Mouse (Mus musculus): ENCODE measurements around the gene Vsx2. TPM values are rescaled to one million over a fixed set of nuclear protein-coding genes. Genes with fewer than 3 reads are reported as not detected.

Vsx2 gene
- polyA plus RNA-seq, 1 experiment from 2014 or later = 7.4 TPM

- H3K4me3 ChIP-seq (ENCODE audit: low read depth, low read length) = no peak overlapping the region
- H3K27me3 ChIP-seq (ENCODE audit: control insufficient read depth, insufficient read depth, low read length) = peaks cover 70% of the 10 kb centered on the region
- ATAC-seq (ENCODE audit: insufficient read depth, low FRiP score, low TSS enrichment) = no peak
- WGBS = 2% methylated on average over 34 of the region's 34 CpGs
- no peak overlapping the region for H3K27ac ChIP-seq (ENCODE audit: low read depth, low read length)
- DNase-seq (ENCODE audit: low spot score) = peak; percentile 51
- H3K4me1 ChIP-seq (ENCODE audit: control insufficient read depth, insufficient read depth, low read length) = no peaks in the 10 kb centered on the region
- H3K36me3 ChIP-seq (ENCODE audit: control insufficient read depth, insufficient read depth, low read length) = no peaks in the 10 kb centered on the region
- no peaks in the 10 kb centered on the region for H3K9me3 ChIP-seq (ENCODE audit: control insufficient read depth, low read length)
- H3K4me2 ChIP-seq (ENCODE audit: low read depth) = no peak overlapping the region
- no peak overlapping the region; the same call in 1 of the 2 replicates for H3K9ac ChIP-seq (ENCODE audit: low read length)
Observed at GRCm38 (mm10) chr12:84570694-84571415, 1.3 kb downstream of the Vsx2 start.

GRCm38 (mm10) chr12:84571466-84572340 is 2.1 kb downstream of the Vsx2 start:
- Histone ChIP-seq H3K4me3 (ENCODE audit: low read depth, low read length) (peak overlapping the region; percentile 12; the same call in 1 of the 2 replicates), H3K27ac (ENCODE audit: low read depth, low read length) (no peak overlapping the region), H3K9me3 (ENCODE audit: control insufficient read depth, low read length) (no peaks in the 10 kb centered on the region), H3K27me3 (ENCODE audit: control insufficient read depth, insufficient read depth, low read length) (peaks cover 71% of the 10 kb centered on the region), H3K4me1 (ENCODE audit: control insufficient read depth, insufficient read depth, low read length) (no peaks in the 10 kb centered on the region), H3K36me3 (ENCODE audit: control insufficient read depth, insufficient read depth, low read length) (no peaks in the 10 kb centered on the region), H3K9ac (ENCODE audit: low read length) (peak overlapping the region; percentile 2; the same call in 1 of the 2 replicates), H3K4me2 (ENCODE audit: low read depth) (no peak overlapping the region)
- WGBS = 1% methylated on average over 43 of the region's 43 CpGs
- DNase-seq (ENCODE audit: low spot score) = peak; percentile 56
- ATAC-seq (ENCODE audit: insufficient read depth, low FRiP score, low TSS enrichment) = no peak

GRCm38 (mm10) chr12:84572341-84572720 is 2.8 kb downstream of the Vsx2 start:
- Histone ChIP-seq H3K9me3 (ENCODE audit: control insufficient read depth, low read length) (no peaks in the 10 kb centered on the region), H3K9ac (ENCODE audit: low read length) (no peak overlapping the region), H3K27me3 (ENCODE audit: control insufficient read depth, insufficient read depth, low read length) (peaks cover 71% of the 10 kb centered on the region), H3K4me3 (ENCODE audit: low read depth, low read length) (no peak overlapping the region), H3K36me3 (ENCODE audit: control insufficient read depth, insufficient read depth, low read length) (no peaks in the 10 kb centered on the region), H3K4me1 (ENCODE audit: control insufficient read depth, insufficient read depth, low read length) (no peaks in the 10 kb centered on the region), H3K27ac (ENCODE audit: low read depth, low read length) (no peak overlapping the region), H3K4me2 (ENCODE audit: low read depth) (no peak overlapping the region)
- 4% methylated on average over 7 of the region's 7 CpGs for WGBS
- ATAC-seq (ENCODE audit: insufficient read depth, low FRiP score, low TSS enrichment) (no peak), DNase-seq (ENCODE audit: low spot score) (no peak)

- Histone ChIP-seq H3K4me1 (ENCODE audit: control insufficient read depth, insufficient read depth, low read length) (no peaks in the 10 kb centered on the region), H3K9ac (ENCODE audit: low read length) (no peak overlapping the region), H3K36me3 (ENCODE audit: control insufficient read depth, insufficient read depth, low read length) (no peaks in the 10 kb centered on the region), H3K4me3 (ENCODE audit: low read depth, low read length) (no peak overlapping the region), H3K27ac (ENCODE audit: low read depth, low read length) (no peak overlapping the region), H3K9me3 (ENCODE audit: control insufficient read depth, low read length) (no peaks in the 10 kb centered on the region), H3K27me3 (ENCODE audit: control insufficient read depth, insufficient read depth, low read length) (peaks cover 64% of the 10 kb centered on the region), H3K4me2 (ENCODE audit: low read depth) (no peak overlapping the region)
- DNase-seq (ENCODE audit: low spot score) (no peak), ATAC-seq (ENCODE audit: insufficient read depth, low FRiP score, low TSS enrichment) (no peak)
- WGBS = 12% methylated on average over 7 of the region's 7 CpGs
Observed at GRCm38 (mm10) chr12:84573094-84573493, 3.5 kb downstream of the Vsx2 start.

- H3K27ac ChIP-seq (ENCODE audit: low read depth, low read length) = no peak overlapping the region
- no peaks in the 10 kb centered on the region for H3K36me3 ChIP-seq (ENCODE audit: control insufficient read depth, insufficient read depth, low read length)
- H3K9me3 ChIP-seq (ENCODE audit: control insufficient read depth, low read length) = no peaks in the 10 kb centered on the region
- 79% methylated on average over 11 of the region's 11 CpGs for WGBS
- no peak overlapping the region for H3K9ac ChIP-seq (ENCODE audit: low read length)
- H3K4me2 ChIP-seq (ENCODE audit: low read depth) = no peak overlapping the region
- H3K27me3 ChIP-seq (ENCODE audit: control insufficient read depth, insufficient read depth, low read length) = peaks cover 16% of the 10 kb centered on the region
- ATAC-seq (ENCODE audit: insufficient read depth, low FRiP score, low TSS enrichment) = no peak
- H3K4me3 ChIP-seq (ENCODE audit: low read depth, low read length) = no peak overlapping the region
- no peak for DNase-seq (ENCODE audit: low spot score)
- no peaks in the 10 kb centered on the region for H3K4me1 ChIP-seq (ENCODE audit: control insufficient read depth, insufficient read depth, low read length)
Observed at GRCm38 (mm10) chr12:84577768-84578439, 8.3 kb downstream of the Vsx2 start.

- H3K4me2 ChIP-seq (ENCODE audit: low read depth) = no peak overlapping the region
- no peaks in the 10 kb centered on the region for H3K36me3 ChIP-seq (ENCODE audit: control insufficient read depth, insufficient read depth, low read length)
- H3K9ac ChIP-seq (ENCODE audit: low read length) = no peak overlapping the region
- DNase-seq (ENCODE audit: low spot score) = no peak
- no peaks in the 10 kb centered on the region for H3K9me3 ChIP-seq (ENCODE audit: control insufficient read depth, low read length)
- no peaks in the 10 kb centered on the region for H3K4me1 ChIP-seq (ENCODE audit: control insufficient read depth, insufficient read depth, low read length)
- no peak overlapping the region for H3K27ac ChIP-seq (ENCODE audit: low read depth, low read length)
- H3K27me3 ChIP-seq (ENCODE audit: control insufficient read depth, insufficient read depth, low read length) = peaks cover 11% of the 10 kb centered on the region
- no peak overlapping the region for H3K4me3 ChIP-seq (ENCODE audit: low read depth, low read length)
- ATAC-seq (ENCODE audit: insufficient read depth, low FRiP score, low TSS enrichment) = no peak
- WGBS = 45% methylated on average over 5 of the region's 5 CpGs
Observed at GRCm38 (mm10) chr12:84578440-84578770, 8.8 kb downstream of the Vsx2 start.

- Histone ChIP-seq H3K4me3 (ENCODE audit: low read depth, low read length) (no peak overlapping the region), H3K27ac (ENCODE audit: low read depth, low read length) (no peak overlapping the region), H3K27me3 (ENCODE audit: control insufficient read depth, insufficient read depth, low read length) (peaks cover under 1% of the 10 kb centered on the region; the same call in 1 of the 2 replicates), H3K4me1 (ENCODE audit: control insufficient read depth, insufficient read depth, low read length) (no peaks in the 10 kb centered on the region), H3K36me3 (ENCODE audit: control insufficient read depth, insufficient read depth, low read length) (no peaks in the 10 kb centered on the region), H3K9me3 (ENCODE audit: control insufficient read depth, low read length) (no peaks in the 10 kb centered on the region), H3K4me2 (ENCODE audit: low read depth) (no peak overlapping the region), H3K9ac (ENCODE audit: low read length) (no peak overlapping the region)
- no peak for ATAC-seq (ENCODE audit: insufficient read depth, low FRiP score, low TSS enrichment)
- no peak for DNase-seq (ENCODE audit: low spot score)
- 94% methylated on average over 2 of the region's 2 CpGs for WGBS
Observed at GRCm38 (mm10) chr12:84581285-84581684, 11.7 kb downstream of the Vsx2 start.

- H3K4me3 ChIP-seq (ENCODE audit: low read depth, low read length) = peak overlapping the region; percentile 44
- ATAC-seq (ENCODE audit: insufficient read depth, low FRiP score, low TSS enrichment) (peak; percentile 58), DNase-seq (ENCODE audit: low spot score) (peak; percentile 95)
- peak overlapping the region; percentile 54 for H3K9ac ChIP-seq (ENCODE audit: low read length)
- H3K36me3 ChIP-seq (ENCODE audit: control insufficient read depth, insufficient read depth, low read length) = no peaks in the 10 kb centered on the region
- no peaks in the 10 kb centered on the region for H3K9me3 ChIP-seq (ENCODE audit: control insufficient read depth, low read length)
- H3K27ac ChIP-seq (ENCODE audit: low read depth, low read length) = no peak overlapping the region
- no peaks in the 10 kb centered on the region; the same call in 1 of the 2 replicates for H3K4me1 ChIP-seq (ENCODE audit: control insufficient read depth, insufficient read depth, low read length)
- H3K27me3 ChIP-seq (ENCODE audit: control insufficient read depth, insufficient read depth, low read length) = no peaks in the 10 kb centered on the region
- H3K4me2 ChIP-seq (ENCODE audit: low read depth) = peak overlapping the region; percentile 91
- WGBS = under 1% methylated on average over 54 of the region's 54 CpGs
Observed at GRCm38 (mm10) chr12:84589825-84590761, 20.5 kb downstream of the Vsx2 start.
